Mouse (Mus musculus) cerebellum, adult 2 months (tissue): ENCODE data around the gene Padi4.

ENCODE experiments used
- CTCF ChIP-seq: fragments of 200-500 bp; IDR thresholded peaks from 2 replicates; pipeline ENCODE4 v1.5.1; 2011; ENCODE audit warnings: low read depth, mild to moderate bottlenecking, control low read depth, low read length, moderate library complexity, borderline replicate concordance; ENCODE audit not compliant: insufficient read depth
- POLR2A ChIP-seq: fragments of 200-500 bp; IDR thresholded peaks from 2 replicates; pipeline ENCODE4 v1.6.1; 2011; ENCODE audit warnings: low read length, control low read depth, borderline replicate concordance; ENCODE audit not compliant: insufficient read depth

- no peak for TF ChIP-seq CTCF
- no peak for TF ChIP-seq POLR2A
These were observed 1.8 kb upstream of the Padi4 start for GRCm38 (mm10) chr4:140775876-140776275.
